Mouse (Mus musculus): ENCODE data around the gene Gnrhr.
A peak's percentile ranks its signal among the peaks of the same experiment; 100 is the strongest.

Gene Gnrhr

DNA sequence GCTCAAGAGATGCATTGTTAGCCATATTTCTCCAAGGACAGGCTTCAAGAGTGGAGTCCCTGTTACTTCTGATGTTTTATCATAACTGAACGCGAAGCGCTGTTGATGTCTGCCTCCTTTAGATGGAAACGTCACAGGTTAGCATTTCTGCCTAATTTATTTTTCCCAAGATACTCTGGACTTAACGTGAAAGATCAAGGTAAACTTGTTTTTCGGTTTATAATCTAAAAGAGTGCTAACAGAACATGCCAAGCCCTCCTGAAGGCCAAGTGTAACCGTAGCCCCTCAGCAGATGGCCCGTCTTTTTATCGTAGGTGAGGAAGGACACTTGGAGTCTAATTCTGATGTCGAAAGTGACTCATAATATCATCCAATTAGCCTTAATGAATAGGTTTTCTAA is at the start of gene Gnrhr:
Gene Gnrhr, minus strand, starts transcription at position 101 of the 400 bp plus-strand sequence.
- no peak for DNase-seq

DNA sequence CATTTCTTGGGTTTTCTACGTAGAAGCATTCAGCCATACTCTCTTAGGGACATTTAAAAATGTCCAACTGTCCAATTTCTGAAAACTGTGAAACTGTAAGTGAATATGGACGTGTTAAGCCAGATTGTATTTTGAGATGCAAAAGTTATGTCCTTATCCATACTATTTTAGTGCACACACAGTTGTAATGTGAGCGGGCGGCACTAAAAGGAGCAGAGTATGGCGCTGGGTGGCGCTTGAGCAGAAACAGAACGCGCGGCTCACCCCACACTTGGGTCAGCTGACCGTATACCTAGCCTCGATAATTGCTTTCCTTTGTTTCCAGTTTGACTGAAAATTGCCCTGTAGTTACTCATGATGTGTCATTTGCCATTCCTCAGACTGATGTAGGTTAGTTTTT is 48.9 kb upstream of the Gnrhr start:
- no peak for DNase-seq

DNA sequence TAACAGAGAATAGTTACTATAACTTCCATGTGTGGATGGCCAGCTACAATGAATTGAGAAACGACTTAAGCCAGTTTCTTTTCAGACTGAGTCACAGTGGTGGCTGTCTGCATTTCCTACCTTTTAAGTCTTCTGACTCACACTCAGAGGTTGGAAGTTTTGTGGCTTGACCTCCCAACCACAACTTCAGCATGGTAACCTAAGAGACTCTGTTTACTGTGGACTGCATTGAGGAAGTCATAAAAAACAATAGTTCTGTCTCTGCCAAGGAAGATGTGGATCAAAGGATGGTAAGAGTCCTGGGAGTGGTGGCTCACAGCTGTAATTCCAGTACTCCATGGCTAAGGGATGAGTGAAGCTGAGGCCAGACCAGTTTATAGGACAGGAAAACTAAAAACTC is 47.2 kb upstream of the Gnrhr start:
- DNase-seq: no peak

DNA sequence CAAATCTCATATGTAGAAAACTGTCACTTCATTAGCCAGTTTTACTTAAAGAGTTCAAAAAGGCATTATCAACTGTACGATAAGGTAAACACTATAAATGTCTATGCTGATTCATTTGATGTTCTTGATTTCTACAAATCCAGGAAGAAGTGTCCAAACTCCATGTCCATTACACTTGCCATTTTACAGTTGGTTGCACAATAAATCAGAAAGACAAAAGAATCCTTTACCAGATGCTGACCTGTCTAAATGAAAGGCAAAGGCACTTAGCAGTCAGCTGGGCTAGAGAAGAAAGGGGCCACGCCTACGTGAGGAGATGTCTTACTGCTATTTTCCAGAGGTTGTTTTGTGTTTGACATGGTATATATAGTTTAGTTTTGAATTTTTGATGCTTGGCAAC is 46.6 kb upstream of the Gnrhr start:
- no peak for DNase-seq

DNA sequence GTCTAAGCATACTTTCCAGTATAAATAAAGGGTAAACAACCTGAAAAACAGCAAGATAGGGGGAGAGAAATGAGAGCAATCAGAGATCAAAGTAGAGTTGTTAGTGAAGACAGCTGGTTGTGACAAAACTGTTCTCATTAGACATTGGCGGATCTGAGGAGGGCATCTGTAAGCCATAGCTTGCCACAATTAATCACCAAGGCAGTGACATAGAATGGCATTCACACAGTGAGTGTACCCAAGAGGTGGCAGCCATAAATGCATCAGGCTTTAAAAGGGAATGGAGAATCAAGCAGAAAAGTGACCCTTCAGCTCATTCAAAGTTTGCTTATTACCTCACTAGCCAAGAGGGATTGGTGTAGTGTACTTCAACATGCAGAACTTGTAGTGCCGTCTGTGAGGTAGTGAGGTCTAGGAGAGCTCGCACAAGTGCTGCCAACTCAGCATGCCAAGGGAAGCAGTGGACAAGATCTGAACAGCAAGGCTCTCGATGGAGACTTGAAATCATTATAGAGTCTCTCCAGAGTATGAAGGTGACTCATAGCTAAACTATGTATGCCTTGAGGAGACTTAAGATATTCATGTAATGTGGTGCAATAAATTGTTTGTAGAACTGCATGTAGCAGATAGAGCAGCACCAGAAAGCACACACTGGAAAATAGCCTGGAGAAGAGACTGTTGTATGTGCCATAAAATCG is 29.6 kb upstream of the Gnrhr start:
- no peak for DNase-seq

DNA sequence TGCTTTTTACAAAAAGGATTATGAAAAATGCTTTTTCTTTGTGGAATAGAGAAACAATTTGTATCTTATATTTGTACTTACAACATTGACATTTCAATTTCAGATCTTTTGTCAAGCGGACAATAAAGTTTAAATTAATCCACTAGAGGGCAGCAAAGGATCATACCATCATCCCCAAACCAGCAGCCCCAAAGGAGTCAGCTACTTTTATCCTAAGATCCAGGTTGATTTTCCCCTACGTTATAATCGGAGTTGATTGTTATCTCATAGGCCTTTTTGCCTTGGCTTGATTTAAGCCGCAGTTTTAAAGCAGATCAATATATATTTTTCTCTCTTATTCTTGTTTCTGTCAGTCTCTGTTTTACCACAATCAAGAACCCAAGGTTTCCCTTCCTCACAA is 6.3 kb downstream of the Gnrhr start:
- no peak for DNase-seq

DNA sequence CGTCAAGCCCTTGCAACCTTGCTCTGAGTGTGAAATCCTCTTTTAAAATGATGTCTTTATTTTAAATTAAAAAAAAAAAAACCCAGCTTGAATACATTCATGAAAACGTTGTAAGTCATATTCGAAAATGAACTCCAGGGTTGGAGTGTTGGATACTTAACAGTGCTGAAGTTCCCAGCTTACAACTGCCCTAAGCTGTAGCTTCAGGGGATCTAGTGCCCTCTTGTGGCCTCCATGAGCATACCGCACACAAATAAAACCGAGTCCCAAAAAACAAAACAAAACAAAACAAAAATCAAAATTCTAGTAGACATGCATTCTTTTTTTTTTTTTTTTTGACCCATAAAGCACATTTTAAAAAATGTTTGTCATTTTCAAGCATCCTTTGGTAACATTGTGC is 6.9 kb downstream of the Gnrhr start:
- no peak for DNase-seq

DNA sequence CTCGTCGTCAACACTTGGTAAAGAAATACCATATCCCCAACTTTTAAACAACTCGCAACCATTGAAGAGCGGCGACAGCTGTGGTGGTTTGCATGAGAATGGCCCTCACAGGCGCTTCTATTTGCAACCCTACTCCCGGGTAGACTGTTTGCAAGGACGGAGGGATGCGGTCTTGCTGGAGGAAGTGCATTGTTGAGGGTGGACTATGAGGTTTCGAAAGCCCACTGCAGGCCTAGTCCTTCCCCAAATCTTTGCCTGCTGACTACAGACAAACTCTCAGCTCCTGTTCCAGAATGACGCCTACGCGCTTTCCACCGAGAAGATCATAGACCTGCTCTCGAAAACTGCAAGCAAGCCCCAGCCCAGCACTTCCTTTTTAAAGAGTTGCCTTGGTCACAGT is 7.4 kb downstream of the Gnrhr start:
- DNase-seq: no peak

DNA sequence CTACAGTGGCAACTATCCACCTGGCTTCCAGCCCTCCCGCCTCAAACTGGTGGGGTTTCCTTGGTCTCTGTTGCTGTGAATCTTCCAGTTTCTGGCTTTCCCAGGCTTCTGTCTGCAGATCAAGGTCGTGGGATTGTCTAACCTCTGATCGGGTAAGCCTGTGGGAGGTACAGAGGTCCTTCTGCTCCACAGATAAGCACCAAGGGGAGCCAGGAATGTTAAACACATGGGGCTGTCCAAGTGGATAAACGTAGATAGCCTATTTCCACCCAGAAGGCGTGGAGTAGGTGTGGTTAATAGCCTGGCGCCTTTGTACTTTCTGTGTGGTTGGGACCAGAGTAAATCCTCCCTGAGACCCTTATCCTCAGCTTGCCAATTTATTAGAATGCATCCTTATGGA is 10.3 kb downstream of the Gnrhr start:
- DNase-seq: no peak

DNA sequence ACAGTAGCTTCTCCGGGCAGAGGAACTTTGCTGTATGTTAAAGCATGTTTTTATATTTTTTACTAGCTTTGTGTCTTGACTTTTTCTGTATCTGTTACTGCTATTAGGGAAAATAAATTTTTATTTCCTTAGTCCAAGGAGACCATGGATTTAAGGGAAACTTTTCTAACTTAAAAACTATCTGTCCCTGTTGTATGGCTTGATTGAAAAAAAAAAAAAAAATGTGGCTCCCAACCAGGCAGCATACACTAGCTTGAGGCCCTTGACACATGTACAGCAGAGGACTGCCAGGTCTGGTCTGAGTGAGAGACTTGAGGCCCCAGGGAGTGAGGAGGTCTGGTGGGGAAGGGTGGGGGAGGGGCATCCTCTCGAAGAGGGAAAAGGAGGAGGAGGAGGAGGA is 23.9 kb downstream of the Gnrhr start:
- no peak for DNase-seq

DNA sequence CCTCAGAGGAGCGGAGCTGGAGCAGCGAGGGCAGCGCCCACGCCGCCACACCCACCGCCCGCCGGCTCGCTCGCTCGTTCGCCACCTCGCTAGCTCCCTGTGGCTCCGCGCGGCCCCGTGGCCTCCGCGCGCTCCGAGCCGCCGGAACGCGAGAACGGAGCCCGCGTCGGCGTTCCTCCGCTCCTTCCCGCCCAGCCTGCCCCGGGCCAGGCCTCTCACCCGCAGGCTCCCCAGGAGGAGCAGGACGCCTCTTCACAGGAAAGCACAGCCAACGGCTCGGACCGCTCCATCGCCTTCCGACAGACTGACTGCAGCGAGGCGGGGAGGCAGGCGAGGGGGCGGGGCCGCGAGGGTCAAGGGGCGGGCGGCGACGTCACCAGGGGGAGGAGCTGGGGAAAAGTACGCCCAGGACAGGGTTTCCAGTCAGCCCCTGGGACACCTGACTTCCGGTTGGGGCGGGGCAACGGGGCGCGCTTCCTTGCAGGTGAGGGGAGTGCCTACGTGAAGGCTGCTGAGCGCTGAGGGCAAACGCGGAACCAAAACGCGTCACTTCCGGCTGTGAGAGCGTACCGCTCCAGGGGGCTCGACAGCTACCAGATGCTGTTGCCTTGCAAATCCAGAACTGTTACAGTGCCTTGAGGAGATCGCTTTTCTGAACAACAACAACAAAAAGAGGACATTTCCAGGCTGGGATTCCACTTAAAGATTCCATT is 25.1 kb downstream of the Gnrhr start, which contains the start of gene Uba6:
Gene Uba6, minus strand, starts transcription at position 355 of the 713 bp plus-strand sequence.
- DNase-seq: peak; percentile 99

DNA sequence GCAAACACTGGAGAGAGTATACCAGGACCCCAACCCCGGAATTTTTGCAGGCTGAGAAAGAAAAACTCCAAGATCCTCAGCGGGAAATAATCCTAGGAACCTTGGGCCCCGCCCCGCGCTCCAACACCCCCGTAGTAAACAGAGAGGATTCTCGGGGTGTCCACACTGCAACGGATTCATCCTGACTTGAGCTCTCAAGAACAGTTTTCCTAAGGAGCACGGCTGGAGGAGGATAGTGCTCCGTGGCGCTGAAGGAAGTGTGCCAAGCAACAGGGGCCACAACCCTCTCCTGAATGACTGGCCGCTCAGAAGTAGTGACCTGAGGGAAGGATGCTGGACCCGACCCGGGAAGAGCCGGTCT is 25.6 kb downstream of the Gnrhr start:
- DNase-seq: no peak

All from kidney, adult 11 months (tissue).